Mouse (Mus musculus) midbrain, embryonic 16.5 days (tissue): ENCODE results near the gene Tspan8. TPM values are rescaled to one million over a fixed set of nuclear protein-coding genes. Genes with fewer than 3 reads are reported as not detected.
"Not testable (repeated sequence)": the region's sequence is repeated elsewhere in the genome, so short reads cannot be mapped to it uniquely, and the experiment has no call there.

Source experiments
- ATAC-seq: fragments of 200-750 bp; cut with Nextera tagmentation; 2 replicates; pipeline ENCODE4 v1.8.0; 2017; ENCODE audit warnings: moderate TSS enrichment
- H3K27ac ChIP-seq: fragments of 300-500 bp; sonication (generic); 2 replicates; pipeline ENCODE4 v1.5.1; 2014; ENCODE audit warnings: mild to moderate bottlenecking, low read length, mixed read lengths
- H3K27me3 ChIP-seq: fragments of 300-500 bp; sonication (generic); 2 replicates; pipeline ENCODE4 v1.6.1; 2014; ENCODE audit warnings: low read depth, low read length, mixed read lengths; ENCODE audit not compliant: control insufficient read depth, insufficient read depth
- H3K36me3 ChIP-seq: fragments of 300-500 bp; sonication (generic); 2 replicates; pipeline ENCODE4 v1.6.1; 2014; ENCODE audit warnings: mild to moderate bottlenecking, low read length, moderate library complexity, mixed read lengths; ENCODE audit not compliant: control insufficient read depth, insufficient read depth
- H3K4me1 ChIP-seq: fragments of 300-500 bp; sonication (generic); 2 replicates; pipeline ENCODE4 v1.6.1; 2014; ENCODE audit warnings: mild to moderate bottlenecking, low read length, mixed read lengths; ENCODE audit not compliant: control insufficient read depth, insufficient read depth
- H3K4me2 ChIP-seq: fragments of 300-500 bp; sonication (generic); 2 replicates; pipeline ENCODE4 v1.6.1; 2014; ENCODE audit warnings: mild to moderate bottlenecking, low read length, mixed read lengths
- H3K4me3 ChIP-seq: fragments of 300-500 bp; sonication (generic); 2 replicates; pipeline ENCODE4 v1.5.1; 2014; ENCODE audit warnings: low read depth, mild to moderate bottlenecking, low read length, moderate library complexity, mixed read lengths
- H3K9ac ChIP-seq: fragments of 300-500 bp; sonication (generic); 2 replicates; pipeline ENCODE4 v1.6.1; 2014; ENCODE audit warnings: low read depth, low read length, mixed read lengths
- H3K9me3 ChIP-seq: fragments of 300-500 bp; sonication (generic); replicated peaks from 2 replicates; pipeline ENCODE4 v1.6.1; 2014; ENCODE audit warnings: mild to moderate bottlenecking, low read length, mixed read lengths; ENCODE audit not compliant: control insufficient read depth, poor library complexity, severe bottlenecking
- whole genome bisulfite sequencing: fragments of 180-500 bp; shearing (Covaris S2); extraction: QIAGEN DNeasy Blood & Tissue Kit; methylation state at CpG from one replicate; pipeline ENCODE4 v1.1.7; 2014; 5-methylcytosine and 5-hydroxymethylcytosine counted together
- polyA plus RNA-seq: library from polyadenylated mRNA; unstranded; fragments of >200 nt; fragmentation: Nextera tagmentation; extraction: Ambion mirVana; gene quantifications from 2 replicates; pipeline ENCODE4 v1.2.1, GENCODE M21; 2015

Tspan8 gene
- polyA plus RNA-seq, 1 experiment from 2014 or later = 1.0 TPM

DNA sequence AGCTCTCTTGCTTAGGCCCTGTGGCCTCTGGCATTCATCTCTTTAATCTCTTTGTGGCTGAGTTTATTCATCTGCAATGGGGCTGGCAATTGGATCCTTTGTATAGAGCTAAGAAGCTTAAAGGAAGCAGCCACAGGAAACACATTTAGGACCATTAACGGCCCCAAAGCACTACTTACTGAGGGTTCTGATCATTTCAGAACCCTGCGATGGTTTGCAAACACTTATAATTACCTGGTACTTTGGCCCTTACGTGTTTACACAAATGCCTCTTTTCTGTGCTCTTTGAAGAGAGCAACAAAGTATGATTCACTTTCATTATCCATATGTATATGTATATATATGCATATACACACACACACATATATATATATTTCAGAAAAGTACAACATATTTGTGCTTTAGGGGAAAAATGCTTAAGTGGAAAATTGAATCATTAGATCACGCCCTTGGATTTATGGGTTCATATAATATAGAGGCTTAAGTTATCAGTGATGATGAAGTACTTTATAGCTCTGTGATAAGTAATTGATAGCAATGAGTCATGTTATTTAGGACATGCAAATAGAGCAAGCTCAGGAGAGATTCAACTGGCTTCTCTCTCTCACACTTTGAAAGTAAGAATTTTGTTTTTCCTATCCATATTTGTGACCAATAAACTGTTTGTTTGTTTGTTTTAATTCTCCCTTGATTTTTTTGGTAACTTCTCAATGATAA, 20.4 kb upstream of the Tspan8 start:
- H3K36me3 ChIP-seq = no peaks in the 10 kb centered on the region
- no peaks in the 10 kb centered on the region for H3K27me3 ChIP-seq
- H3K4me3 ChIP-seq = no peak overlapping the region
- no peaks in the 10 kb centered on the region for H3K4me1 ChIP-seq
- no peak overlapping the region for H3K9ac ChIP-seq
- H3K9me3 ChIP-seq = no peaks in the 10 kb centered on the region
- 31% methylated on average over 4 of the region's 4 CpGs for WGBS
- no peak for ATAC-seq
- H3K27ac ChIP-seq = no peak overlapping the region
- no peak overlapping the region for H3K4me2 ChIP-seq

DNA sequence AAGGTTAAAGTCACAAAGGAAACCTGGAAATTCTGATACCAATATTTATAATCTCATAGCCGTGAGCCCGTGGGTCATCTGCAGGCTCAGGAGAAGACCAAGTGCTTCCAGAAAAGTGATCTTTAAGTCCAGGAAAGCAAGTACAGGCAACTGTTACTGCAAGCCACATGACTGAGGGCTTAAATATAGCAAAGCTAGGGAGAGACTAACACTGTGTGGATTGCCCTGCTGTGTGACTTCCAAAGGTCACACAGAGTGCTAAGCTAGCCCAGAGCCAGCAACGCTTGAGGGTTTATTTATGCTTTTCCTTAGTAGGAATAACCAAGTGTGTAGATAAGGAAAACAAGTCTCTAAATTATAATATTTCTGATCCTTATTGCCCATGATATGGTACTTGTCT, 15.2 kb upstream of the Tspan8 start:
- Histone ChIP-seq H3K4me2 (no peak overlapping the region), H3K4me3 (no peak overlapping the region), H3K9me3 (no peaks in the 10 kb centered on the region), H3K27me3 (no peaks in the 10 kb centered on the region), H3K9ac (no peak overlapping the region), H3K27ac (no peak overlapping the region), H3K36me3 (no peaks in the 10 kb centered on the region), H3K4me1 (no peaks in the 10 kb centered on the region)
- WGBS = 87% methylated on average over 3 of the region's 3 CpGs
- no peak for ATAC-seq

DNA sequence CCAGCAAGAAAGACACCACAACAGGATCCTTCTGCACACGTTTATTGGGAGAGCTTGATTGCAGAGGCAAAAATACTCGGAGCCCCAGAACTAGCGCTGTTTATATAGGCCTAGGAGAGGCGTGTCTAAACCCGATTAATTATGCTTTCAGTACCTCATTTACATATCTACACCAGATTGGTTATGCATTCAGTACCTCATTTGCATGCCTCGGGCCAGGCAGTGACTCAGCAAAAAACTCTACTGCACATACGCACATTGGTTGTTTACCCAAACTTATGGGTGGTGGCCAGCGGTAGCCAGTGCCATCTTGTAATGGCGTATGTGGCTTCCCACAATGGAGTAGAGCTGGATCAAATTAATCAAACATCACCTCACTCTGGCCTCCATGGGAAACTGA, 13.6 kb upstream of the Tspan8 start:
- not testable (repeated sequence) for ATAC-seq, H3K9ac ChIP-seq, H3K27ac ChIP-seq, H3K9me3 ChIP-seq, H3K27me3 ChIP-seq, H3K4me3 ChIP-seq, H3K36me3 ChIP-seq, H3K4me1 ChIP-seq, H3K4me2 ChIP-seq
- WGBS = 89% methylated on average over 9 of the region's 9 CpGs

DNA sequence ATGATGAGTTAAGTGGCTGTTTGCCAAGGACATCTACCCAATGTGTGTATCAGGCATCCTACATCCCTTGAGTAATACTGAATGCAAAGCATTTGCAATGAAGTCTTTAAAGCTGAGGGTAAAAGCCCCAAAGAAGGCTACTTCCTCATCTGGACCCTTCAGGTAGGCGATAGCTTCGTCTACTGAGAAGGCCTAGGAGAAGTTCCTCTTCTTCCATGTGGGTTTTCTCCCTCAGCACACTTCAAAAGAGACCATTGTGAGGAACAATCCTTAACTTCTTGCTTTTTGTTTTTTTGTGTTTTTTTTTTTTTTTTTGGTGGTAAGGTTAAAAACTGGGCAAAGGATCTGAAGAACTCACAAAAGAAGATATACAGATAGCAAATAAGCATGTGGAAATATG, 12.9 kb upstream of the Tspan8 start:
- no peaks in the 10 kb centered on the region for H3K4me1 ChIP-seq
- no peak overlapping the region for H3K4me3 ChIP-seq
- H3K27ac ChIP-seq = no peak overlapping the region
- ATAC-seq = no peak
- WGBS = 90% methylated on average over 2 of the region's 2 CpGs
- no peak overlapping the region for H3K4me2 ChIP-seq
- no peaks in the 10 kb centered on the region for H3K27me3 ChIP-seq
- no peaks in the 10 kb centered on the region for H3K9me3 ChIP-seq
- no peaks in the 10 kb centered on the region for H3K36me3 ChIP-seq
- no peak overlapping the region for H3K9ac ChIP-seq

DNA sequence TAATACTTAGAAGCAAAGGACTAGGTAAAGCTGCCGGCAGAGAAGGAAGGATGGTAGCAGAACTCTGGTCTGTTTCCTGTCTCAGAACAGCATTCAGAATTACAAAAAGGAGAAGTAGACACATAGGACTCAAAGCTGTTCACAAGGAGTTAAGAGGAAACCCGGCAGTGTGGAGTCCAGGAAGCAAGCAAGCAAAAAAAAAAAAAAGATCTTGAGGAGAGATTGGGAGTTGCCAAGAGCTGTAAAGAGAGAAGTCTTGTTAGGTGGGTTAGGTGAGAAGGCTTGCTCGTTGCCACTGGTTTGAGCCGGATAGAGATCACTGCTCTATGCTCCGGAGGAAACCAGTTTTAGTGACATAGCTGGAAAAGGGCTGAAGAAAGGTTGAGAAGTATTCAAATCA, 10.6 kb upstream of the Tspan8 start:
- no peaks in the 10 kb centered on the region for H3K4me1 ChIP-seq
- H3K36me3 ChIP-seq = no peaks in the 10 kb centered on the region
- no peak overlapping the region for H3K9ac ChIP-seq
- 89% methylated on average over 5 of the region's 5 CpGs for WGBS
- H3K27ac ChIP-seq = no peak overlapping the region
- H3K4me2 ChIP-seq = no peak overlapping the region
- no peak for ATAC-seq
- H3K4me3 ChIP-seq = no peak overlapping the region
- H3K9me3 ChIP-seq = no peaks in the 10 kb centered on the region
- H3K27me3 ChIP-seq = no peaks in the 10 kb centered on the region

DNA sequence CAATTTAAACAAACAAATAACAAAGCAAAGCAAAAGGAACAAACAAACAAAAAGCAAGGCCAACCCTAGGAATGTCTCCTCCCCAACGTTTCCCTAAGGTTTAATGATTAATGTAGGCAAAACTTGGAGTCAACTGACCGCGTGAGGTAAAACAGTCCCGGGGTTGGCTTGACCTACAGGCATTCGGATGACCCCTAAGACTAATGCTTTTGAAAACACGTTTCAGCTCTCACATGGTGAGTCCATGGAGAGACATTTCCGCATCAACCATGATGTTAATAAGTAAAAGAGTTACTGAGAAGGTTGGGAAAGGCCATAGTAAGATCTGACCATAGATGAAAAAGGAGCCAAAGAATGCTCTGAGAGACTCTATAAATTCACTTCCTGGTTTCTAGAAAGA, 7.5 kb upstream of the Tspan8 start:
- 81% methylated on average over 7 of the region's 7 CpGs for WGBS
- H3K9ac ChIP-seq = no peak overlapping the region
- no peaks in the 10 kb centered on the region for H3K4me1 ChIP-seq
- H3K4me2 ChIP-seq = no peak overlapping the region
- no peak for ATAC-seq
- H3K4me3 ChIP-seq = no peak overlapping the region
- no peak overlapping the region for H3K27ac ChIP-seq
- no peaks in the 10 kb centered on the region for H3K36me3 ChIP-seq
- no peaks in the 10 kb centered on the region for H3K27me3 ChIP-seq
- H3K9me3 ChIP-seq = no peaks in the 10 kb centered on the region

DNA sequence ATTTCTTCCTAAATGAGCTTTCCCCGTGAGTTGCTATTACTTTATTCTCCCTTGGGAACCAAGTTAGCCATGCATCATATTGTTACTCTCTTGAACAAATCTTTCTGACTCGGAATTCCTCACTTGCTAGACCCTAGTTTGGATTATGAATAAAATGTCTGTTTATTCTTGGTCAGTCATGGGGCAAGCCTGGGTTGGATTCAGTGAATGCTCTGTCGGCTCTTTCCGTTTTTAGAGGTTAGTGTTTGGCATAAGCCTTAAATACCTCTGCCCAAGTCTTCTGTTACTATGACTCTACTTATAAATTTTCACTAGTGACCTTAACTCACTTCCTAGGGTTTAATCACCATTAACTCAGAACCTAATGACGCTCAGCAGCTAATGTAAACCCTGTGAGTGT, 5.1 kb upstream of the Tspan8 start:
- Histone ChIP-seq H3K27me3 (no peaks in the 10 kb centered on the region), H3K9ac (no peak overlapping the region), H3K4me3 (no peak overlapping the region), H3K4me2 (no peak overlapping the region), H3K9me3 (no peaks in the 10 kb centered on the region), H3K4me1 (no peaks in the 10 kb centered on the region), H3K27ac (no peak overlapping the region), H3K36me3 (no peaks in the 10 kb centered on the region)
- 56% methylated on average over 5 of the region's 5 CpGs for WGBS
- ATAC-seq = no peak

DNA sequence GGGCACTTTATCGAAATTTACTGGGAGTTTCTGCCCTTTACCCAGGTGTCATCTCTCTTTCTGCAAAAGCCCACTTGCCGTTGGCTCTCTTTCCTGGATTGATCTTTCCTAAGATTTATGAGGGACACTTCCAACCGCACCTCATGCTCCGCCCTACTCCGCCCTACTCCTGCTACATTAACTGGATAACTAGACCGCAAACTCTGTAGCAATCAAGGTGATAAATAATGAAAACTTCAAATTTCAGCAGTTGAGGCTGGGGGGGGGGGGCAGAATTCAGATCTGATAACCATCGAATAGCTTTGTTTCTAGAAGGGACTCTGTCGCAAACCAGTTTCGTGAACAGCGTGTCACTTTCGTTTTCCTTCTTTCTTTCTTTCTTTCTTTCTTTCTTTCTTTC, 1.8 kb upstream of the Tspan8 start:
- WGBS = 95% methylated on average over 11 of the region's 11 CpGs
- H3K27ac ChIP-seq = no peak overlapping the region
- no peaks in the 10 kb centered on the region for H3K9me3 ChIP-seq
- ATAC-seq = no peak
- no peak overlapping the region for H3K4me2 ChIP-seq
- no peak overlapping the region for H3K9ac ChIP-seq
- H3K4me3 ChIP-seq = no peak overlapping the region
- H3K27me3 ChIP-seq = no peaks in the 10 kb centered on the region
- H3K4me1 ChIP-seq = no peaks in the 10 kb centered on the region
- no peaks in the 10 kb centered on the region for H3K36me3 ChIP-seq

DNA sequence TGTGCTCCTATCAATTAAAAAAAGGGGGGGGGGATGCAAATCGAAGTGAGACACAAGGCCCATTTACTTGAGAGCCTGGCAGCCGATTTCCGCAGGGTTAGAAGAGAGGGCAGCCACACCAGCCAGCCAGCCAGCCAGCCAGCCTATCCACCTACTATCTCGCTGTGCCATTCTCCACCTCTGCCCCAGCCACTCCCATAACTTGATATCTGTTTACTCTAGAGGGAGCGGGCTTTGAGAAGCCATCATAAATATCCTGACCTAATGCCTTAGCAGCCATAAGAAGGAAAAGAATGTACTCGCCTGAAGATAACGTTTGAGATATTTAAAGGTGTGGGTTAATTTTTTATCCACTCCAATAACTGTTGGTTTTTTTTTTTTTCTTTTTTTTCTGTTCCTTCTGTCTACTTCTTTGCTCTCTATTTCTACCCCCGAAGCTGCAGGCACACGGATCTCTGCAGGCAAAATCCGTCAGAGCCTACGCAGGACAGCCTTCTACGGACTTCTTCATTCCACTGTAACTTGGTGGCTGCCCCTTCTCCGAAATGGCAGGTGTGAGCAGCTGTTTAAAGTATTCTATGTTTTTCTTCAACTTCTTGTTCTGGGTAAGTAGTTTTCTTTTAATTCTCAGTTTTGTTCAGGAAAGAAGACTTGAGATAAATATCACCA, 558 bp downstream of the Tspan8 start:
- Histone ChIP-seq H3K4me2 (no peak overlapping the region), H3K9ac (no peak overlapping the region), H3K9me3 (no peaks in the 10 kb centered on the region), H3K4me1 (no peaks in the 10 kb centered on the region), H3K4me3 (no peak overlapping the region), H3K36me3 (no peaks in the 10 kb centered on the region), H3K27ac (no peak overlapping the region), H3K27me3 (no peaks in the 10 kb centered on the region)
- 79% methylated on average over 13 of the region's 13 CpGs for WGBS
- ATAC-seq = no peak
